Mouse (Mus musculus) heart, postnatal 0 days (tissue): ENCODE measurements around the gene Trio.

Experiments
- CTCF ChIP-seq: IDR thresholded peaks from 2 replicates; pipeline ENCODE4 v1.5.1; 2016; ENCODE audit warnings: antibody characterized with exemption, control low read depth, low read depth
- EP300 ChIP-seq: IDR thresholded peaks from 2 replicates; pipeline ENCODE4 v1.6.1; 2016; ENCODE audit warnings: antibody characterized with exemption, low read depth

DNA sequence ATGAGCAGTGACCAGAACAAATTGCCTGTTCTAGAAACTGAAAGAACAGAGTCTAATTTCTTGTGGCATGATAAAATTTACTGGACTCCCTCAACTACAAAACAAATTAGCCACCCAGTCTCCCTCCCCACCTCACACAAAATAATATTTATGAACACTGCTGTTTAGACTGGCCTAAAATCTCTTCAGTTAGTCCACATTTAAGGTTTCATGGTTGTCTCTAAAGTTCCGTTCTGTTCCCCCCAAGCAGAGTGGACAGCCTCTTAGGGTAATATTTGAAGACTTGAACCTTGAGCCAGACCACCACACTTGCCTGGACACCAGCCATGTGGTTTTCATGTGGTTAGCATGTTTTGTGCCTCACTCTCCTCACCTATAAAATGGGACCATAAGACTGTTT, 342.4 kb downstream of the Trio start:
- TF ChIP-seq CTCF, result no peak
- TF ChIP-seq EP300, result no peak
